Mouse (Mus musculus): ENCODE measurements at regions not wholly inside any gene's neighbourhood (a gene's known extent, or its start where the extent isn't known, plus 50 kb on each side); places are given as distances from the start of the nearest gene placed in this dataset.

DNA sequence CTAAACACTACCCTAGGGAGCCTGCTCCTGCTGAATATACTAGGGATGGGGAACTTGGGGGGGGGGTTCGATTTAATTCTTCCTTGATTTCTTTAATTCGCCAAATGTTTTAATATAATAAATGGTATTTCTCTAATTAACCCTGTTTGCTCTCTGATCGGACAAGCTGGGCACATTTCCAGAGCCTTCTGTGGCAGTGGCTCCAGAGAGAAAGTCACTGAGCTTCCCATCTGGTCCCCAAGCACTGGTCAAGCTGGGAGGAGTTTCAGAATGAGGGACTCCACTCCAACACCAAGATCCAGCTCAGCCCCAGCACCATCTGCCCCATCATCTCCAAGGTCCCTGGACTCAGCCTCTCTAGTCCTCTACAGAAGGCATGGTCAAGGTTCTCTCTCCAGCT is 223.9 kb downstream of the Mroh4 start:
- TF ChIP-seq USF1 (IDR thresholded peaks at IDR 0.05; ENCODE audit: low read depth, low read length), result no peak
- no peak for TF ChIP-seq ETS1 (conservative IDR thresholded peaks at IDR 0.05; ENCODE audit: low read depth, low read length)
- no peak for TF ChIP-seq UBTF (IDR thresholded peaks at IDR 0.05; ENCODE audit: low read depth, low read length)
- no peak for TF ChIP-seq E2F4 (IDR thresholded peaks at IDR 0.05; ENCODE audit: insufficient replicate concordance, low read depth, low read length)
- TF ChIP-seq HCFC1 (IDR thresholded peaks at IDR 0.05; ENCODE audit: low read depth, low read length), result no peak
- no peak for TF ChIP-seq JUND (conservative IDR thresholded peaks at IDR 0.05; ENCODE audit: low read depth, low read length)
- no peak for TF ChIP-seq TCF12 (IDR thresholded peaks at IDR 0.05; ENCODE audit: low read depth, low read length)
- TF ChIP-seq CHD1 (IDR thresholded peaks at IDR 0.05; ENCODE audit: low read depth, low read length), result no peak
- no peak for TF ChIP-seq ELF1 (IDR thresholded peaks at IDR 0.05; ENCODE audit: low read depth, low read length)
- TF ChIP-seq TBP (conservative IDR thresholded peaks at IDR 0.05; ENCODE audit: low read depth, low read length), result no peak
- no peak for TF ChIP-seq BHLHE40 (IDR thresholded peaks at IDR 0.05; ENCODE audit: low read depth, low read length)
- no peak for TF ChIP-seq POLR2AphosphoS2 (IDR thresholded peaks at IDR 0.05; ENCODE audit: low read depth, low read length)
- no peak for TF ChIP-seq SMC3 (IDR thresholded peaks at IDR 0.05; ENCODE audit: low read depth, low read length)
- TF ChIP-seq NRF1 (IDR thresholded peaks at IDR 0.05; ENCODE audit: low read depth, low read length), result no peak
- no peak for TF ChIP-seq USF2 (conservative IDR thresholded peaks at IDR 0.05; ENCODE audit: low read depth, low read length)
- TF ChIP-seq GABPA (IDR thresholded peaks at IDR 0.05; ENCODE audit: insufficient replicate concordance, low read depth, low read length), result no peak
- no peak for TF ChIP-seq JUN (IDR thresholded peaks at IDR 0.05; ENCODE audit: insufficient read depth, low read depth, low read length)
- no peak for TF ChIP-seq POLR2A (IDR thresholded peaks at IDR 0.05; ENCODE audit: low read depth, low read length)
- no peak for TF ChIP-seq ZC3H11A (IDR thresholded peaks at IDR 0.05; ENCODE audit: low read depth, low read length)
- no peak for TF ChIP-seq NELFE (IDR thresholded peaks at IDR 0.05; ENCODE audit: low read depth, low read length)
- H3K27ac ChIP-seq (ENCODE audit: insufficient read depth, low read depth), result no peak overlapping the region
- H3K4me2 ChIP-seq (ENCODE audit: insufficient read depth, low read depth, poor library complexity, severe bottlenecking), result no peak overlapping the region
- no peaks in the 10 kb centered on the region for H3K27me3 ChIP-seq (replicated peaks)
- no peaks in the 10 kb centered on the region for H3K79me2 ChIP-seq (replicated peaks; ENCODE audit: control insufficient read depth, extremely low read depth, insufficient read depth, poor library complexity, severe bottlenecking)
- in situ Hi-C loops (cut with MboI; ENCODE audit: low pct_ligation_motif_present, low pct_unique_long_range_greater_than_20kb, low sequenced_read_pairs) (no loop called here), dilution Hi-C loops (cut with MboI; ENCODE audit: extremely low pct_ligation_motif_present, extremely low pct_unique_long_range_greater_than_20kb, low sequenced_read_pairs) (no loop called here)
- DNase-seq (ENCODE audit: extremely low read depth), result no peak
- peaks cover 87% of the 10 kb centered on the region for H3K9me3 ChIP-seq (replicated peaks; ENCODE audit: low read length)
- no peak overlapping the region for H3K4me3 ChIP-seq (replicated peaks in 1 of 3; ENCODE audit: low read depth in 2 of 3, low read length in 2 of 3, poor library complexity in 1 of 3)
- no peak overlapping the region for H3K9ac ChIP-seq (ENCODE audit: insufficient read depth, low read depth)
- no peaks in the 10 kb centered on the region for H3K4me1 ChIP-seq (ENCODE audit: control insufficient read depth in 1 of 2, insufficient read depth in 2 of 2)
- H3K36me3 ChIP-seq (replicated peaks in 1 of 2; ENCODE audit: control insufficient read depth in 1 of 2, insufficient read depth in 1 of 2, low read length in 1 of 2), result no peaks in the 10 kb centered on the region

DNA sequence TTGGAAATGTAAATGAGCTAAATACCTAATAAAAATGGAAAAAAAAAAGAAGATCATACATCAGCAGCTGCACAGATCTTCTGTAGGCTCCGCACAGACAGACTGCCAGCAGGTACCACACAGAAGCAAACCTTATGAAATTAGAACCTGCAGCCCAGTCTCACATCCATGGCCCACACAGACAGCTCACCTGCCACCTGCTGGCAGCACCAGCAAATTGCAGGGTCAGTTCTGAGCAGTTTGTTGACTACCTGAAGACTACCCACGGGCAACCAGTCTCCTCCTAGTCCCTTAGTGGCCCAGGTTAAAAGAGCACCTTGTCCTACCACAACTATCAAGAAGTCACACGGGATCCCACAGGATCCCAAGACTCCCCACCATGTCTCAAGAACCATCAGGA is 225.1 kb downstream of the Mroh4 start:
- no peaks in the 10 kb centered on the region for H3K79me2 ChIP-seq (replicated peaks; ENCODE audit: control insufficient read depth, extremely low read depth, insufficient read depth, poor library complexity, severe bottlenecking)
- dilution Hi-C loops (cut with MboI; ENCODE audit: extremely low pct_ligation_motif_present, extremely low pct_unique_long_range_greater_than_20kb, low sequenced_read_pairs), result no loop called here
- H3K27ac ChIP-seq (ENCODE audit: insufficient read depth, low read depth), result no peak overlapping the region
- no peak overlapping the region for H3K4me2 ChIP-seq (ENCODE audit: insufficient read depth, low read depth, poor library complexity, severe bottlenecking)
- H3K9ac ChIP-seq (ENCODE audit: insufficient read depth, low read depth), result no peak overlapping the region
- in situ Hi-C loops (cut with MboI; ENCODE audit: low pct_ligation_motif_present, low pct_unique_long_range_greater_than_20kb, low sequenced_read_pairs), result no loop called here
- no peak overlapping the region for H3K4me3 ChIP-seq (replicated peaks in 1 of 3; ENCODE audit: low read depth in 2 of 3, low read length in 2 of 3, poor library complexity in 1 of 3)
- TF ChIP-seq TBP (conservative IDR thresholded peaks at IDR 0.05; ENCODE audit: low read depth, low read length) (no peak), PAX5 (IDR thresholded peaks at IDR 0.05; ENCODE audit: low read length) (no peak), MYC (IDR thresholded peaks at IDR 0.05; ENCODE audit: low read depth, low read length) (no peak), IRF4 (IDR thresholded peaks at IDR 0.05; ENCODE audit: low read depth, low read length) (no peak), ETS1 (conservative IDR thresholded peaks at IDR 0.05; ENCODE audit: low read depth, low read length) (no peak), MAZ (IDR thresholded peaks at IDR 0.05; ENCODE audit: low read depth, low read length) (no peak), SIN3A (IDR thresholded peaks at IDR 0.05; ENCODE audit: low read length) (no peak), ZKSCAN1 (IDR thresholded peaks at IDR 0.05; ENCODE audit: borderline replicate concordance, low read depth, low read length) (no peak), RAD21 (IDR thresholded peaks at IDR 0.05; ENCODE audit: low read depth, low read length) (peak; percentile 8), SMC3 (IDR thresholded peaks at IDR 0.05; ENCODE audit: low read depth, low read length) (peak; percentile 26), TCF12 (IDR thresholded peaks at IDR 0.05; ENCODE audit: low read depth, low read length) (no peak), CTCF (conservative IDR thresholded peaks at IDR 0.05 in 1 of 2, IDR thresholded peaks at IDR 0.05 in 1 of 2; ENCODE audit: low read depth in 2 of 2, low read length in 2 of 2) (peak in 1 of 2 experiments; percentile 35; a peak in 1 of 4 replicates)
- H3K4me1 ChIP-seq (ENCODE audit: control insufficient read depth in 1 of 2, insufficient read depth in 2 of 2), result no peaks in the 10 kb centered on the region
- H3K27me3 ChIP-seq (replicated peaks), result no peaks in the 10 kb centered on the region
- DNase-seq (ENCODE audit: extremely low read depth), result peak; percentile 0
- peaks cover 87% of the 10 kb centered on the region for H3K9me3 ChIP-seq (replicated peaks; ENCODE audit: low read length)
- H3K36me3 ChIP-seq (replicated peaks in 1 of 2; ENCODE audit: control insufficient read depth in 1 of 2, insufficient read depth in 1 of 2, low read length in 1 of 2), result no peaks in the 10 kb centered on the region
